Mouse (Mus musculus) 416B (cell line): ENCODE data around the gene Slc51a.
A peak's percentile ranks its signal among the peaks of the same experiment; 100 is the strongest.
"Not testable (repeated sequence)": the region's sequence is repeated elsewhere in the genome, so short reads cannot be mapped to it uniquely, and the experiment has no call there.

Experiments used
- DNase-seq: peaks from one replicate; pipeline ENCODE4 v3.0.0; 2011; ENCODE audit warnings: low read depth

Gene Slc51a

GRCm38 (mm10) chr16:32468488-32468887, 19.2 kb downstream of the Slc51a start:
- peak; percentile 96 for DNase-seq

GRCm38 (mm10) chr16:32464908-32465307, 22.8 kb downstream of the Slc51a start:
- peak; percentile 51 for DNase-seq

GRCm38 (mm10) chr16:32463426-32463825, 24.3 kb downstream of the Slc51a start:
- DNase-seq: no peak

- DNase-seq: no peak
Measured at GRCm38 (mm10) chr16:32462950-32463349, 24.7 kb downstream of the Slc51a start.

- DNase-seq: no peak
Measured at GRCm38 (mm10) chr16:32461713-32462112, 26.0 kb downstream of the Slc51a start.

- DNase-seq: peak; percentile 62
Measured at GRCm38 (mm10) chr16:32460518-32460917, 27.2 kb downstream of the Slc51a start.

GRCm38 (mm10) chr16:32457589-32458386, 29.9 kb downstream of the Slc51a start:
- DNase-seq: peak; percentile 90

GRCm38 (mm10) chr16:32456761-32457160, 30.9 kb downstream of the Slc51a start:
- DNase-seq: no peak

- DNase-seq: no peak
Measured at GRCm38 (mm10) chr16:32456086-32456485, 31.6 kb downstream of the Slc51a start.

GRCm38 (mm10) chr16:32454646-32455045, 33.0 kb downstream of the Slc51a start:
- no peak for DNase-seq

- no peak for DNase-seq
Measured at GRCm38 (mm10) chr16:32453102-32453501, 34.6 kb downstream of the Slc51a start.

- DNase-seq: no peak
Measured at GRCm38 (mm10) chr16:32450133-32450532, 37.5 kb downstream of the Slc51a start.

- DNase-seq: no peak
Measured at GRCm38 (mm10) chr16:32449665-32450064, 38.0 kb downstream of the Slc51a start.

- DNase-seq: no peak
Measured at GRCm38 (mm10) chr16:32446563-32447138, 41.0 kb downstream of the Slc51a start.

- DNase-seq: no peak
Measured at GRCm38 (mm10) chr16:32445558-32445957, 42.1 kb downstream of the Slc51a start.

- not testable (repeated sequence) for DNase-seq
Measured at GRCm38 (mm10) chr16:32444615-32445014, 43.1 kb downstream of the Slc51a start.

GRCm38 (mm10) chr16:32441432-32441831, 46.2 kb downstream of the Slc51a start:
- no peak for DNase-seq

GRCm38 (mm10) chr16:32437266-32437665, 50.4 kb downstream of the Slc51a start:
- DNase-seq: no peak

GRCm38 (mm10) chr16:32436657-32437056, 51.0 kb downstream of the Slc51a start:
- no peak for DNase-seq

- peak; percentile 42 for DNase-seq
Measured at GRCm38 (mm10) chr16:32434691-32435090, 53.0 kb downstream of the Slc51a start.

- DNase-seq: peak; percentile 92
Measured at GRCm38 (mm10) chr16:32434066-32434465, 53.6 kb downstream of the Slc51a start.

- no peak for DNase-seq
Measured at GRCm38 (mm10) chr16:32433138-32433537, 54.5 kb downstream of the Slc51a start.

GRCm38 (mm10) chr16:32431926-32432325, 55.8 kb downstream of the Slc51a start:
- DNase-seq: no peak
